Mouse (Mus musculus): ENCODE results near the gene Gm45062.

DNA sequence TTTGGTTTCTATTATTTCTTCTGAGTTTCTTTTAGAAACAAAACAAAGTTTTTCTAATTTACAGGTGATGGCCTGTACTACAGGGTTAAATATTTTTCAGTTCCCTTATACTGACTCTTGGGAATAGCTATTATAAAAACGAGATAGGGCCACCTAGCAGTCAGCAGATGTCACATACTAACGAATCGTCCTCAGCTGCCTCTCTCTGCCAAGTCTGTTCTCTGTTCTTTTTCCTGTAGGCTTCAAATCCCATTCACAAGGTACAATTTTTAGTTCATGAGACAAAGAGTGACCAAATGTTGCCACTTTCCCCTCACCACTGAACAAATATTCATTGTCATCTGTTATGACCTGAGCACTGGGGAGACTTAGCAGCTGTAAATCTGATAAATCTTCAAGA lies 244.7 kb downstream of the Gm45062 start:
- TF ChIP-seq CTCF (IDR thresholded peaks at IDR 0.05; ENCODE audit: borderline replicate concordance, control insufficient read depth, extremely low read depth, insufficient read depth, low read length, poor library complexity): no peak
- TF ChIP-seq POLR2A (IDR thresholded peaks at IDR 0.05; ENCODE audit: control insufficient read depth, extremely low read depth, insufficient read depth, low read length, poor library complexity): no peak

All from thymus, adult 2 months (tissue).